Comparison of ENCODE assay signal across 19 mouse cellular contexts in the genomic region with DNA sequence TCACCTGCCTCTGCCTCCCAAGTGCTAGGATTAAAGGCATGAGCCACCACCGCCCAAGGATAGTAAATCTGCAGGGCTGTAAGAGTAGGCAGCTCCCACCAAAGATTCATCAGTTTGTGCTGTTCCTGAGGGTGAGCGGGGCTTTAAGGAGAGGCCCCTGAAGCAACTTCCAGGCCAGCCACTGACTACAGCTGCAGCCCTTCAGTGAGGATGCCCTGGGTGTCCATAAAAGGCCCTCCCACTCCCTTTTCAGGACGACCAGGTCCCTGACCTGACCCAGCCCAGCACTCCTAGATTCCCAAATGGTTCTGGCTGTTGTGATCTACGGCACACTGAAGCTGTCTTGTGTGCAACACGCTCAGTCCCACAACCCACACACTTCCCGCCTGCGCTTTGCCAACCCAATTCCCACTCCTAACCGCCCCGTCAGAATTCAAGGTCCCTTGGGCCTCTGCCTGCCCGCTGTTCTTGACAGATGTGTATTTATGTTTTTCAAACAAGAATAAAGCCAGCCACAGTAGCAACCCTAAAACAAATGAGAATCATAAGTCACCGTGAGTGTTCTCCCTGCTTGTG.
DNase-seq lines count a peak whose midpoint lies in the region; ATAC-seq and TF ChIP-seq lines count a peak whose summit lies in the region.
"Had no signal": no experiment of that assay in that cellular context is flagged by ENCODE, and none has a peak within 500 bp of the region (broad histone marks: within the 10 kb centered on the region; RNA-seq: fewer than 3 reads in every experiment).

No protein-coding gene starts in this region.

- no peak overlapping the region for H3K4me3 ChIP-seq in liver, postnatal 0 days (ENCODE audit: low read depth, low read length)
- H3K4me3 ChIP-seq in limb, embryonic 15.5 days: no peak overlapping the region
- H3K4me3 ChIP-seq in left cerebral cortex, adult 2 months: no peak overlapping the region
- H3K4me3 ChIP-seq in forebrain, embryonic 13.5 days: no peak overlapping the region
- H3K4me3 ChIP-seq: hindbrain, embryonic 15.5 days; liver, embryonic 15.5 days; midbrain, embryonic 12.5 days; myocyte had no signal

- H3K9ac ChIP-seq in liver, postnatal 0 days (replicated peaks): no peak overlapping the region
- H3K9ac ChIP-seq in limb, embryonic 15.5 days: no peak overlapping the region
- H3K9ac ChIP-seq in forebrain, embryonic 13.5 days: no peak overlapping the region
- H3K9ac ChIP-seq: hindbrain, embryonic 15.5 days; liver, embryonic 15.5 days; midbrain, embryonic 12.5 days had no signal

- no peaks in the 10 kb centered on the region for H3K36me3 ChIP-seq in liver, postnatal 0 days (replicated peaks; ENCODE audit: insufficient read depth, low read length)
- no peaks in the 10 kb centered on the region for H3K36me3 ChIP-seq in limb, embryonic 15.5 days
- no peaks in the 10 kb centered on the region for H3K36me3 ChIP-seq in forebrain, embryonic 13.5 days (ENCODE audit: poor library complexity, severe bottlenecking)
- H3K36me3 ChIP-seq: hindbrain, embryonic 15.5 days; liver, embryonic 15.5 days; midbrain, embryonic 12.5 days had no signal

- no peak for TF ChIP-seq EP300 in liver, postnatal 0 days (IDR thresholded peaks at IDR 0.05; ENCODE audit: low read depth)

- no peaks in the 10 kb centered on the region; the same call in 1 of the 2 replicates for H3K4me1 ChIP-seq in liver, postnatal 0 days (ENCODE audit: insufficient read depth)
- H3K4me1 ChIP-seq in limb, embryonic 15.5 days: peaks cover 36% of the 10 kb centered on the region
- no peaks in the 10 kb centered on the region for H3K4me1 ChIP-seq in forebrain, embryonic 13.5 days
- H3K4me1 ChIP-seq: midbrain, embryonic 12.5 days had no signal

- intact Hi-C loops in left cerebral cortex, adult 2 months (cut with DNase I): loop anchor here (5.0 kb wide), 1 partner anchor 332 kb away; no protein-coding TSS in a partner anchor

- H3K27ac ChIP-seq in liver, postnatal 0 days (ENCODE audit: low read depth): no peak overlapping the region
- H3K27ac ChIP-seq in limb, embryonic 15.5 days: peak overlapping the region; percentile 57; the same call in 1 of the 2 replicates
- no peak overlapping the region for H3K27ac ChIP-seq in left cerebral cortex, adult 2 months
- H3K27ac ChIP-seq in forebrain, embryonic 13.5 days: no peak overlapping the region
- H3K27ac ChIP-seq: hindbrain, embryonic 15.5 days; liver, embryonic 15.5 days; midbrain, embryonic 12.5 days had no signal

- H3K9me3 ChIP-seq in liver, postnatal 0 days (ENCODE audit: low read length): no peaks in the 10 kb centered on the region
- no peaks in the 10 kb centered on the region for H3K9me3 ChIP-seq in limb, embryonic 15.5 days
- no peaks in the 10 kb centered on the region; the same call in 1 of the 2 replicates for H3K9me3 ChIP-seq in forebrain, embryonic 13.5 days (replicated peaks)
- H3K9me3 ChIP-seq: hindbrain, embryonic 15.5 days; liver, embryonic 15.5 days; midbrain, embryonic 12.5 days had no signal

- H3K27me3 ChIP-seq in liver, postnatal 0 days (ENCODE audit: insufficient read depth, low read length): no peaks in the 10 kb centered on the region
- H3K27me3 ChIP-seq in limb, embryonic 15.5 days: no peaks in the 10 kb centered on the region
- no peaks in the 10 kb centered on the region for H3K27me3 ChIP-seq in forebrain, embryonic 13.5 days
- H3K27me3 ChIP-seq: hindbrain, embryonic 15.5 days; liver, embryonic 15.5 days; midbrain, embryonic 12.5 days had no signal

- 80% methylated on average over 11 of the region's 11 CpGs for WGBS in liver, postnatal 0 days (ENCODE audit: insufficient replicate concordance)
- WGBS in limb, embryonic 15.5 days: 49% methylated on average over 11 of the region's 11 CpGs
- WGBS in forebrain, embryonic 13.5 days: 78% methylated on average over 11 of the region's 11 CpGs

- no peak for DNase-seq in frontal cortex, postnatal 36 days (ENCODE audit: low spot score in 2 of 2)
- DNase-seq in liver, postnatal 0 days: peak; percentile 10
- no peak for DNase-seq in liver
- peak; percentile 24 for DNase-seq in adrenal gland, postnatal 25 days
- no peak for DNase-seq in left cerebral cortex, adult 2 months (ENCODE audit: extremely low spot score in 1 of 2, low spot score in 2 of 2)
- DNase-seq: cerebellum, adult 11 months; gastrocnemius, postnatal 10 days; heart, postnatal 14 days; kidney, adult 11 months; lung, postnatal 36 days; right cerebral cortex, postnatal 4 days had no signal

- ATAC-seq in frontal cortex, adult (ENCODE audit: low TSS enrichment): 0 out of 2 replicates have a peak, but pooled peaks have one; percentile 9
- ATAC-seq in liver, postnatal 0 days: no peak
- ATAC-seq in limb, embryonic 15.5 days (ENCODE audit: insufficient number of reproducible peaks, low FRiP score, low TSS enrichment, low read depth): no peak
- ATAC-seq in forebrain, embryonic 13.5 days: no peak
- ATAC-seq: forebrain, embryonic 14.5 days had no signal

- H3K4me2 ChIP-seq in liver, postnatal 0 days (ENCODE audit: low read depth, low read length): no peak overlapping the region
- no peak overlapping the region for H3K4me2 ChIP-seq in limb, embryonic 15.5 days
- H3K4me2 ChIP-seq in forebrain, embryonic 13.5 days: no peak overlapping the region
- H3K4me2 ChIP-seq: hindbrain, embryonic 15.5 days; liver, embryonic 15.5 days; midbrain, embryonic 12.5 days had no signal

- no peak for TF ChIP-seq CTCF in liver, postnatal 0 days (IDR thresholded peaks at IDR 0.05; ENCODE audit: low read depth)
- TF ChIP-seq CTCF in left cerebral cortex, adult 2 months (IDR thresholded peaks at IDR 0.05): no peak

Comparison
In these comparisons a context has a peak if more than half of its experiments do, and no peak if none do; other contexts are left out.
1. DNase-seq: peak in liver, postnatal 0 days (single experiment) and adrenal gland, postnatal 25 days (single experiment); none in frontal cortex, postnatal 36 days (0 of 2), liver (single experiment) and left cerebral cortex, adult 2 months (0 of 2).